Mouse (Mus musculus): ENCODE data around the gene Tbx21. TPM values are rescaled to one million over a fixed set of nuclear protein-coding genes. Genes with fewer than 3 reads are reported as not detected.

The Tbx21 gene
- polyA plus RNA-seq, 1 experiment from 2014 or later = not detected

- H3K27ac ChIP-seq (ENCODE audit: poor library complexity, severe bottlenecking) = peak overlapping the region; percentile 55; the same call in 1 of the 2 replicates
Measured at GRCm38 (mm10) chr11:97063274-97063920, 51.7 kb downstream of the Tbx21 start.

GRCm38 (mm10) chr11:97052219-97052646 lies 62.9 kb downstream of the Tbx21 start:
- Histone ChIP-seq H3K4me3 (0 out of 2 replicates have a peak overlapping the region, but pooled peaks have one; percentile 81), H3K4me2 (peak overlapping the region; percentile 92), H3K9me3 (replicated peaks) (no peaks in the 10 kb centered on the region), H3K36me3 (peaks cover 61% of the 10 kb centered on the region), H3K9ac (peak overlapping the region; percentile 89; the same call in 1 of the 2 replicates), H3K27me3 (replicated peaks) (no peaks in the 10 kb centered on the region), H3K27ac (ENCODE audit: poor library complexity, severe bottlenecking) (no peak overlapping the region), H3K4me1 (replicated peaks) (peaks cover 18% of the 10 kb centered on the region)
- no peak; the same call in 1 of the 2 replicates for ATAC-seq (ENCODE audit: insufficient number of reproducible peaks, low FRiP score)
- 22% methylated on average over 11 of the region's 11 CpGs for WGBS

More at GRCm38 (mm10) chr11:97063274-97063920, 51.7 kb downstream of the Tbx21 start:
- no peak overlapping the region for H3K4me2 ChIP-seq
- H3K4me3 ChIP-seq = no peak overlapping the region
- no peaks in the 10 kb centered on the region for H3K9me3 ChIP-seq (replicated peaks)
- 48% methylated on average over 9 of the region's 9 CpGs for WGBS
- peaks cover 15% of the 10 kb centered on the region for H3K4me1 ChIP-seq (replicated peaks)
- H3K9ac ChIP-seq = no peak overlapping the region
- H3K36me3 ChIP-seq = peaks cover 67% of the 10 kb centered on the region
- no peak for ATAC-seq (ENCODE audit: insufficient number of reproducible peaks, low FRiP score)
- H3K27me3 ChIP-seq (replicated peaks) = no peaks in the 10 kb centered on the region

- peak overlapping the region; percentile 44; the same call in 1 of the 2 replicates for H3K27ac ChIP-seq (ENCODE audit: poor library complexity, severe bottlenecking)
- H3K36me3 ChIP-seq = peaks cover 54% of the 10 kb centered on the region
- peaks cover 18% of the 10 kb centered on the region for H3K4me1 ChIP-seq (replicated peaks)
- ATAC-seq (ENCODE audit: insufficient number of reproducible peaks, low FRiP score) = peak; percentile 12; the same call in 1 of the 2 replicates
- H3K4me3 ChIP-seq = peak overlapping the region; percentile 81
- H3K9me3 ChIP-seq (replicated peaks) = no peaks in the 10 kb centered on the region
- WGBS = 21% methylated on average over 13 of the region's 13 CpGs
- no peaks in the 10 kb centered on the region for H3K27me3 ChIP-seq (replicated peaks)
- H3K9ac ChIP-seq = peak overlapping the region; percentile 89
- H3K4me2 ChIP-seq = peak overlapping the region; percentile 92
Measured at GRCm38 (mm10) chr11:97050944-97051586, 64.1 kb downstream of the Tbx21 start.

- peaks cover 54% of the 10 kb centered on the region for H3K36me3 ChIP-seq
- no peaks in the 10 kb centered on the region for H3K9me3 ChIP-seq (replicated peaks)
- peak within 1 kb of the TSS; percentile 92 for H3K4me2 ChIP-seq
- H3K27ac ChIP-seq (ENCODE audit: poor library complexity, severe bottlenecking) = peak within 1 kb of the TSS; percentile 44; the same call in 1 of the 2 replicates
- no peaks in the 10 kb centered on the region for H3K27me3 ChIP-seq (replicated peaks)
- H3K4me3 ChIP-seq = peak within 1 kb of the TSS; percentile 81
- WGBS = 6% methylated on average over 18 of the region's 18 CpGs
- peak within 1 kb of the TSS; percentile 89 for H3K9ac ChIP-seq
- ATAC-seq (ENCODE audit: insufficient number of reproducible peaks, low FRiP score) = peak; percentile 70; the same call in 1 of the 2 replicates
- peaks cover 18% of the 10 kb centered on the region for H3K4me1 ChIP-seq (replicated peaks)
Measured at GRCm38 (mm10) chr11:97050216-97050943, 64.8 kb downstream of the Tbx21 start, which contains the start of gene Osbpl7. TSS of gene Osbpl7 (plus strand) at chr11:97050628.

GRCm38 (mm10) chr11:97049492-97050085 lies 65.5 kb downstream of the Tbx21 start:
- H3K36me3 ChIP-seq = peaks cover 54% of the 10 kb centered on the region
- no peak overlapping the region for H3K27ac ChIP-seq (ENCODE audit: poor library complexity, severe bottlenecking)
- no peak for ATAC-seq (ENCODE audit: insufficient number of reproducible peaks, low FRiP score)
- peak overlapping the region; percentile 26; the same call in 1 of the 2 replicates for H3K9ac ChIP-seq
- no peaks in the 10 kb centered on the region for H3K27me3 ChIP-seq (replicated peaks)
- H3K4me1 ChIP-seq (replicated peaks) = peaks cover 18% of the 10 kb centered on the region
- no peak overlapping the region for H3K4me2 ChIP-seq
- H3K4me3 ChIP-seq = no peak overlapping the region
- WGBS = 77% methylated on average over 6 of the region's 6 CpGs
- H3K9me3 ChIP-seq (replicated peaks) = no peaks in the 10 kb centered on the region

- H3K36me3 ChIP-seq = peaks cover 53% of the 10 kb centered on the region
- WGBS = 78% methylated on average over 8 of the region's 8 CpGs
- peaks cover 18% of the 10 kb centered on the region for H3K4me1 ChIP-seq (replicated peaks)
- H3K9ac ChIP-seq = no peak overlapping the region; the same call in 1 of the 2 replicates
- no peak for ATAC-seq (ENCODE audit: insufficient number of reproducible peaks, low FRiP score)
- no peaks in the 10 kb centered on the region for H3K9me3 ChIP-seq (replicated peaks)
- no peaks in the 10 kb centered on the region for H3K27me3 ChIP-seq (replicated peaks)
- H3K27ac ChIP-seq (ENCODE audit: poor library complexity, severe bottlenecking) = no peak overlapping the region
- no peak overlapping the region for H3K4me3 ChIP-seq
- H3K4me2 ChIP-seq = no peak overlapping the region
Measured at GRCm38 (mm10) chr11:97048090-97048650, 67.0 kb downstream of the Tbx21 start.

Small RNAs within 50 kb of the gene (microRNA-seq; reads per million reads assigned to microRNA genes)
- gene Mir7235 (0.71 reads per million), gene Mir8103 (not detected)

Other genes starting within 250 kb of the Tbx21 start
- gene Cdk5rap3, start 198.8 kb downstream of the Tbx21 start, polyA plus RNA-seq (2016; fragmentation: Nextera tagmentation; extraction: Ambion mirVana) = 52.3 and 58.0 TPM in 2 replicates
- gene Prr15l, start 187.2 kb downstream of the Tbx21 start, polyA plus RNA-seq (2016; fragmentation: Nextera tagmentation; extraction: Ambion mirVana) = 0.46 and 0.51 TPM in 2 replicates
- gene Pnpo, start 171.3 kb downstream of the Tbx21 start, polyA plus RNA-seq (2016; fragmentation: Nextera tagmentation; extraction: Ambion mirVana) = 37.7 and 40.5 TPM in 2 replicates
- 18.0 and 19.9 TPM in 2 replicates for gene Sp2, start 132.4 kb downstream of the Tbx21 start, polyA plus RNA-seq (2016; fragmentation: Nextera tagmentation; extraction: Ambion mirVana)
- 0.22 and 0.45 TPM in 2 replicates for gene Sp6, start 101.9 kb downstream of the Tbx21 start, polyA plus RNA-seq (2016; fragmentation: Nextera tagmentation; extraction: Ambion mirVana)
- gene Scrn2, start 85.4 kb downstream of the Tbx21 start, polyA plus RNA-seq (2016; fragmentation: Nextera tagmentation; extraction: Ambion mirVana) = 17.0 and 18.3 TPM in 2 replicates
- 0.28 and 0.66 TPM in 2 replicates for gene Lrrc46, start 73.9 kb downstream of the Tbx21 start, polyA plus RNA-seq (2016; fragmentation: Nextera tagmentation; extraction: Ambion mirVana)
- 71.3 and 74.7 TPM in 2 replicates for gene Mrpl10, start 73.8 kb downstream of the Tbx21 start, polyA plus RNA-seq (2016; fragmentation: Nextera tagmentation; extraction: Ambion mirVana)
- gene Osbpl7, start 64.7 kb downstream of the Tbx21 start, polyA plus RNA-seq (2016; fragmentation: Nextera tagmentation; extraction: Ambion mirVana) = 4.8 and 5.5 TPM in 2 replicates
- 10.6 and 12.6 TPM in 2 replicates for gene Tbkbp1, start 36.2 kb upstream of the Tbx21 start, polyA plus RNA-seq (2016; fragmentation: Nextera tagmentation; extraction: Ambion mirVana)
- 41.7 and 45.4 TPM in 2 replicates for gene Kpnb1, start 72.5 kb upstream of the Tbx21 start, polyA plus RNA-seq (2016; fragmentation: Nextera tagmentation; extraction: Ambion mirVana)
- gene Npepps, start 165.3 kb upstream of the Tbx21 start, polyA plus RNA-seq (2016; fragmentation: Nextera tagmentation; extraction: Ambion mirVana) = 87.8 and 95.3 TPM in 2 replicates
- 62.7 and 63.4 TPM in 2 replicates for gene Mrpl45, start 200.4 kb upstream of the Tbx21 start, polyA plus RNA-seq (2016; fragmentation: Nextera tagmentation; extraction: Ambion mirVana)
- gene Gpr179, start 236.7 kb upstream of the Tbx21 start, polyA plus RNA-seq (2016; fragmentation: Nextera tagmentation; extraction: Ambion mirVana) = 0.06 and 0.08 TPM in 2 replicates
- gene Socs7, start 247.2 kb upstream of the Tbx21 start, polyA plus RNA-seq (2016; fragmentation: Nextera tagmentation; extraction: Ambion mirVana) = 5.4 and 6.0 TPM in 2 replicates